Mouse (Mus musculus) ES-Bruce4 (cell line): ENCODE results near the gene Pak4. TPM values are rescaled to one million over a fixed set of nuclear protein-coding genes. Genes with fewer than 3 reads are reported as not detected.
"Not testable (repeated sequence)": the region's sequence is repeated elsewhere in the genome, so short reads cannot be mapped to it uniquely, and the experiment has no call there.

Source experiments
- H3K27ac ChIP-seq: 2 replicates; pipeline ENCODE4 v1.5.1; 2012; ENCODE audit warnings: low read length, inconsistent platforms; ENCODE audit not compliant: insufficient read depth
- H3K27me3 ChIP-seq: 2 replicates; pipeline ENCODE4 v1.6.1; 2012; ENCODE audit warnings: mild to moderate bottlenecking, low read length, inconsistent platforms; ENCODE audit not compliant: control insufficient read depth, poor library complexity, insufficient read depth, severe bottlenecking
- H3K36me3 ChIP-seq: 2 replicates; pipeline ENCODE4 v1.6.1; 2012; ENCODE audit warnings: inconsistent platforms, mild to moderate bottlenecking, low read length, moderate library complexity; ENCODE audit not compliant: control insufficient read depth, poor library complexity, insufficient read depth, severe bottlenecking
- H3K4me1 ChIP-seq: one replicate; pipeline ENCODE4 v1.8.1; 2011; ENCODE audit warnings: low read length; ENCODE audit not compliant: control insufficient read depth, insufficient read depth
- H3K4me3 ChIP-seq: 2 replicates; pipeline ENCODE4 v1.5.1; 2011; ENCODE audit warnings: low read depth, mild to moderate bottlenecking, low read length
- H3K9ac ChIP-seq: 2 replicates; pipeline ENCODE4 v1.6.1; 2012; ENCODE audit warnings: low read depth, mild to moderate bottlenecking, inconsistent platforms; ENCODE audit not compliant: poor library complexity, severe bottlenecking
- H3K9me3 ChIP-seq: replicated peaks from 2 replicates; pipeline ENCODE4 v1.6.1; 2012; ENCODE audit warnings: mild to moderate bottlenecking, low read length, inconsistent platforms; ENCODE audit not compliant: control insufficient read depth, poor library complexity, insufficient read depth, severe bottlenecking
- CTCF ChIP-seq: IDR thresholded peaks from one replicate; pipeline ENCODE4 v1.8.1; 2011; ENCODE audit warnings: low read depth, low read length
- EP300 ChIP-seq: IDR thresholded peaks from 2 replicates; pipeline ENCODE4 v1.6.1; 2011; ENCODE audit warnings: low read depth, low read length; ENCODE audit not compliant: insufficient read depth
- POLR2A ChIP-seq: IDR thresholded peaks from one replicate; pipeline ENCODE4 v1.8.1; 2011; ENCODE audit warnings: low read length; ENCODE audit not compliant: insufficient read depth
- polyA plus RNA-seq: library from polyadenylated mRNA; stranded (reverse); fragments of >200 nt; gene quantifications from 2 replicates; pipeline ENCODE4 v1.2.4, GENCODE M21; 2011; ENCODE audit warnings: low read depth; ENCODE audit not compliant: missing spikeins, insufficient read depth, insufficient read length

Gene Pak4
- polyA plus RNA-seq, 1 experiment, result 64.4 TPM

GRCm38 (mm10) chr7:28527922-28528719 lies 69.9 kb downstream of the Pak4 start:
- 0 out of 2 replicates have a peak, but pooled peaks have one; percentile 24 for TF ChIP-seq EP300
- TF ChIP-seq POLR2A, result no peak
- peak; percentile 86 for TF ChIP-seq CTCF
- H3K36me3 ChIP-seq, result no peaks in the 10 kb centered on the region
- no peak overlapping the region for H3K27ac ChIP-seq
- no peaks in the 10 kb centered on the region for H3K9me3 ChIP-seq
- H3K9ac ChIP-seq, result no peak overlapping the region
- H3K4me3 ChIP-seq, result no peak overlapping the region
- no peaks in the 10 kb centered on the region for H3K4me1 ChIP-seq
- no peaks in the 10 kb centered on the region for H3K27me3 ChIP-seq

- H3K9me3 ChIP-seq, H3K27me3 ChIP-seq, H3K4me1 ChIP-seq, H3K36me3 ChIP-seq, H3K4me3 ChIP-seq, H3K9ac ChIP-seq, H3K27ac ChIP-seq: not testable (repeated sequence)
Measured at GRCm38 (mm10) chr7:28522536-28522935, 75.4 kb downstream of the Pak4 start, which contains the start of gene Ifnl3. Ifnl3 (plus strand) TSS chr7:28522836.

GRCm38 (mm10) chr7:28511441-28511840 lies 86.5 kb downstream of the Pak4 start:
- no peak for TF ChIP-seq CTCF
- no peak for TF ChIP-seq POLR2A
- TF ChIP-seq EP300, result no peak
- Histone ChIP-seq H3K9ac (no peak overlapping the region), H3K4me3 (no peak overlapping the region), H3K9me3 (no peaks in the 10 kb centered on the region), H3K27ac (no peak overlapping the region), H3K27me3 (no peaks in the 10 kb centered on the region), H3K4me1 (no peaks in the 10 kb centered on the region), H3K36me3 (no peaks in the 10 kb centered on the region)

- not testable (repeated sequence) for H3K9ac ChIP-seq, H3K4me1 ChIP-seq, H3K27ac ChIP-seq, H3K9me3 ChIP-seq, H3K36me3 ChIP-seq, H3K4me3 ChIP-seq, H3K27me3 ChIP-seq
Measured at GRCm38 (mm10) chr7:28510405-28510974, 87.5 kb downstream of the Pak4 start, which contains the start of gene Ifnl2. Ifnl2 (minus strand) TSS chr7:28510455.

GRCm38 (mm10) chr7:28509121-28509520 lies 88.9 kb downstream of the Pak4 start:
- not testable (repeated sequence) for H3K4me3 ChIP-seq, H3K27me3 ChIP-seq, H3K36me3 ChIP-seq, H3K9ac ChIP-seq, H3K4me1 ChIP-seq, H3K9me3 ChIP-seq, H3K27ac ChIP-seq

Other genes with a start within 250 kb of the Pak4 start
- 1,972 and 2,086 TPM in 2 replicates for gene Rps16, start 247.5 kb downstream of the Pak4 start, polyA plus RNA-seq
- gene Plekhg2, start 225.6 kb downstream of the Pak4 start, polyA plus RNA-seq, result 85.5 and 90.1 TPM in 2 replicates
- 25.7 and 26.0 TPM in 2 replicates for gene Zfp36, start 217.9 kb downstream of the Pak4 start, polyA plus RNA-seq
- gene Med29, start 205.5 kb downstream of the Pak4 start, polyA plus RNA-seq, result 16.6 and 18.1 TPM in 2 replicates
- gene Paf1, start 205.2 kb downstream of the Pak4 start, polyA plus RNA-seq, result 88.7 and 96.2 TPM in 2 replicates
- gene Gmfg, start 160.7 kb downstream of the Pak4 start, polyA plus RNA-seq, result 37.6 and 45.2 TPM in 2 replicates
- 14.6 and 21.9 TPM in 2 replicates for gene Lrfn1, start 146.2 kb downstream of the Pak4 start, polyA plus RNA-seq
- gene Ifnl2, start 87.7 kb downstream of the Pak4 start, polyA plus RNA-seq, result not detected in 2 replicates
- gene Ifnl3, start 75.3 kb downstream of the Pak4 start, polyA plus RNA-seq, result not detected in 2 replicates
- not detected in 2 replicates for gene Sycn, start 57.3 kb downstream of the Pak4 start, polyA plus RNA-seq
- gene Nccrp1, start 50.9 kb downstream of the Pak4 start, polyA plus RNA-seq, result 4.5 and 6.4 TPM in 2 replicates
- 86.0 and 94.1 TPM in 2 replicates for gene Samd4b, start within 50 bp of the Pak4 start, polyA plus RNA-seq
- gene Acp7, start 33.1 kb upstream of the Pak4 start, polyA plus RNA-seq, result 1.4 and 1.8 TPM in 2 replicates
- gene Fbxo27, start 94.7 kb upstream of the Pak4 start, polyA plus RNA-seq, result 5.2 and 9.6 TPM in 2 replicates
- gene Fbxo17, start 118.6 kb upstream of the Pak4 start, polyA plus RNA-seq, result 6.7 and 7.0 TPM in 2 replicates
- gene Mrps12, start 143.6 kb upstream of the Pak4 start, polyA plus RNA-seq, result 53.5 and 60.9 TPM in 2 replicates
- 22.4 and 22.5 TPM in 2 replicates for gene Sars2, start 143.8 kb upstream of the Pak4 start, polyA plus RNA-seq
- gene Ccer2, start 158.0 kb upstream of the Pak4 start, polyA plus RNA-seq, result not detected in 2 replicates
- gene Sirt2, start 168.6 kb upstream of the Pak4 start, polyA plus RNA-seq, result 28.1 and 30.5 TPM in 2 replicates
- gene Nfkbib, start 169.3 kb upstream of the Pak4 start, polyA plus RNA-seq, result 23.8 and 27.9 TPM in 2 replicates
- 24.6 and 28.0 TPM in 2 replicates for gene Rinl, start 190.8 kb upstream of the Pak4 start, polyA plus RNA-seq
- 633 and 662 TPM in 2 replicates for gene Hnrnpl, start 210.4 kb upstream of the Pak4 start, polyA plus RNA-seq
- gene Ech1, start 227.0 kb upstream of the Pak4 start, polyA plus RNA-seq, result 41.3 and 53.0 TPM in 2 replicates
- gene Lgals4, start 235.7 kb upstream of the Pak4 start, polyA plus RNA-seq, result 1.9 and 2.4 TPM in 2 replicates